Mouse (Mus musculus) ES-Bruce4 (cell line): ENCODE results near the gene Unc5cl. TPM values are rescaled to one million over a fixed set of nuclear protein-coding genes. Genes with fewer than 3 reads are reported as not detected.

Experiments used
- H3K27ac ChIP-seq: 2 replicates; pipeline ENCODE4 v1.5.1; 2012; ENCODE audit warnings: low read length, inconsistent platforms; ENCODE audit not compliant: insufficient read depth
- H3K27me3 ChIP-seq: 2 replicates; pipeline ENCODE4 v1.6.1; 2012; ENCODE audit warnings: mild to moderate bottlenecking, low read length, inconsistent platforms; ENCODE audit not compliant: control insufficient read depth, poor library complexity, insufficient read depth, severe bottlenecking
- H3K36me3 ChIP-seq: 2 replicates; pipeline ENCODE4 v1.6.1; 2012; ENCODE audit warnings: inconsistent platforms, mild to moderate bottlenecking, low read length, moderate library complexity; ENCODE audit not compliant: control insufficient read depth, poor library complexity, insufficient read depth, severe bottlenecking
- H3K4me1 ChIP-seq: one replicate; pipeline ENCODE4 v1.8.1; 2011; ENCODE audit warnings: low read length; ENCODE audit not compliant: control insufficient read depth, insufficient read depth
- H3K4me3 ChIP-seq: 2 replicates; pipeline ENCODE4 v1.5.1; 2011; ENCODE audit warnings: low read depth, mild to moderate bottlenecking, low read length
- H3K9ac ChIP-seq: 2 replicates; pipeline ENCODE4 v1.6.1; 2012; ENCODE audit warnings: low read depth, mild to moderate bottlenecking, inconsistent platforms; ENCODE audit not compliant: poor library complexity, severe bottlenecking
- H3K9me3 ChIP-seq: replicated peaks from 2 replicates; pipeline ENCODE4 v1.6.1; 2012; ENCODE audit warnings: mild to moderate bottlenecking, low read length, inconsistent platforms; ENCODE audit not compliant: control insufficient read depth, poor library complexity, insufficient read depth, severe bottlenecking
- CTCF ChIP-seq: IDR thresholded peaks from one replicate; pipeline ENCODE4 v1.8.1; 2011; ENCODE audit warnings: low read depth, low read length
- EP300 ChIP-seq: IDR thresholded peaks from 2 replicates; pipeline ENCODE4 v1.6.1; 2011; ENCODE audit warnings: low read depth, low read length; ENCODE audit not compliant: insufficient read depth
- POLR2A ChIP-seq: IDR thresholded peaks from one replicate; pipeline ENCODE4 v1.8.1; 2011; ENCODE audit warnings: low read length; ENCODE audit not compliant: insufficient read depth
- polyA plus RNA-seq: library from polyadenylated mRNA; stranded (reverse); fragments of >200 nt; gene quantifications from 2 replicates; pipeline ENCODE4 v1.2.4, GENCODE M21; 2011; ENCODE audit warnings: low read depth; ENCODE audit not compliant: missing spikeins, insufficient read depth, insufficient read length

Unc5cl gene
- polyA plus RNA-seq, 1 experiment = 0.90 TPM

- Histone ChIP-seq H3K4me3 (no peak overlapping the region), H3K36me3 (no peaks in the 10 kb centered on the region), H3K27ac (0 out of 2 replicates have a peak overlapping the region, but pooled peaks have one; percentile 52), H3K27me3 (no peaks in the 10 kb centered on the region), H3K9me3 (no peaks in the 10 kb centered on the region), H3K9ac (no peak overlapping the region), H3K4me1 (peaks cover 20% of the 10 kb centered on the region)
- TF ChIP-seq EP300 = no peak
- TF ChIP-seq POLR2A = no peak
- TF ChIP-seq CTCF = peak; percentile 52
These were observed 20.9 kb upstream of the Unc5cl start for GRCm38 (mm10) chr17:48433689-48434330.

- Histone ChIP-seq H3K27me3 (no peaks in the 10 kb centered on the region), H3K36me3 (no peaks in the 10 kb centered on the region), H3K4me3 (no peak overlapping the region), H3K9ac (no peak overlapping the region), H3K4me1 (peaks cover 20% of the 10 kb centered on the region), H3K27ac (no peak overlapping the region; the same call in 1 of the 2 replicates), H3K9me3 (no peaks in the 10 kb centered on the region)
- TF ChIP-seq CTCF = no peak
- no peak for TF ChIP-seq EP300
- no peak for TF ChIP-seq POLR2A
These were observed 20.2 kb upstream of the Unc5cl start for GRCm38 (mm10) chr17:48434479-48434878.

- no peak for TF ChIP-seq POLR2A
- TF ChIP-seq CTCF = no peak
- no peak for TF ChIP-seq EP300
- H3K27me3 ChIP-seq = no peaks in the 10 kb centered on the region
- H3K36me3 ChIP-seq = no peaks in the 10 kb centered on the region
- H3K9ac ChIP-seq = no peak overlapping the region
- H3K4me1 ChIP-seq = peaks cover 15% of the 10 kb centered on the region
- no peak overlapping the region for H3K4me3 ChIP-seq
- H3K9me3 ChIP-seq = no peaks in the 10 kb centered on the region
- peak overlapping the region; percentile 24; the same call in 1 of the 2 replicates for H3K27ac ChIP-seq
These were observed 18.2 kb upstream of the Unc5cl start for GRCm38 (mm10) chr17:48436487-48436886.

GRCm38 (mm10) chr17:48437421-48437911 is 17.2 kb upstream of the Unc5cl start:
- Histone ChIP-seq H3K4me3 (no peak overlapping the region), H3K9ac (no peak overlapping the region)

DNA sequence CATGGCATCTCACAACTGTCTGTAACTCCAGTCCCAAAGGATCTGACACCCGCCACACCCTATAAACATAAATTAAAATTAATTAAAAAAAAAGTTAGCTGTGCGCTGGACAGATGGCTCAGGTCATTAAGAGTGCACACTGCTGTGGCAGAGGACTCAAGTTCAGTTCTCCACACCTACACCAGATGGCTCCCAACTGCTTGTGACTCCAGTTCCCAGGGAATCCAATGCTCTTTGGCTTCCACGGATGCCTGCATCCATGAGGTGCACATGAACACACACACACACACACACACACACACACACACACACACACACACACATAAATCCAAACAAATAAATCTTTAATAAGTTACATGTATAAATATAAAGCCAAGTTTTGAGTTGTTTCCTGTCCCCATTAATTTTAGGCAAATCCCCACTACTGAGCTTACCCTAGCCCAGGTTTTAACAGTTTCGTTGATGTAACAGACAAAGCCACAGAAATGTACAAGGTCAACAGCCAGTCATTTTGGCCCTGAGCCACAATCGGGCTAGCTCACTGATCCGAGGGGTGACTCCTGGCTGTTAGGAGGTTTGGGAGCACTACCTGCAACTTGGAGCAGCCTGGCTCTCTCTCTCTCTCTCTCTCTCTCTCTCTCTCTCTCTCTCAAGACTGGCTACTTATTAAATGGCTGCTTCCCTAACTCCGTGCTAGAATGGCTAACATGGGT is 11.8 kb upstream of the Unc5cl start:
- Histone ChIP-seq H3K9me3 (no peaks in the 10 kb centered on the region), H3K9ac (no peak overlapping the region), H3K4me1 (peaks cover 4% of the 10 kb centered on the region), H3K27me3 (no peaks in the 10 kb centered on the region), H3K4me3 (no peak overlapping the region), H3K27ac (no peak overlapping the region), H3K36me3 (no peaks in the 10 kb centered on the region)
- no peak for TF ChIP-seq EP300
- no peak for TF ChIP-seq CTCF
- no peak for TF ChIP-seq POLR2A

More at GRCm38 (mm10) chr17:48437421-48437911, 17.2 kb upstream of the Unc5cl start:
- peaks cover 12% of the 10 kb centered on the region for H3K4me1 ChIP-seq
- H3K9me3 ChIP-seq = no peaks in the 10 kb centered on the region
- H3K36me3 ChIP-seq = no peaks in the 10 kb centered on the region
- no peaks in the 10 kb centered on the region for H3K27me3 ChIP-seq
- H3K27ac ChIP-seq = no peak overlapping the region
- TF ChIP-seq POLR2A = no peak
- TF ChIP-seq CTCF = no peak
- no peak for TF ChIP-seq EP300

DNA sequence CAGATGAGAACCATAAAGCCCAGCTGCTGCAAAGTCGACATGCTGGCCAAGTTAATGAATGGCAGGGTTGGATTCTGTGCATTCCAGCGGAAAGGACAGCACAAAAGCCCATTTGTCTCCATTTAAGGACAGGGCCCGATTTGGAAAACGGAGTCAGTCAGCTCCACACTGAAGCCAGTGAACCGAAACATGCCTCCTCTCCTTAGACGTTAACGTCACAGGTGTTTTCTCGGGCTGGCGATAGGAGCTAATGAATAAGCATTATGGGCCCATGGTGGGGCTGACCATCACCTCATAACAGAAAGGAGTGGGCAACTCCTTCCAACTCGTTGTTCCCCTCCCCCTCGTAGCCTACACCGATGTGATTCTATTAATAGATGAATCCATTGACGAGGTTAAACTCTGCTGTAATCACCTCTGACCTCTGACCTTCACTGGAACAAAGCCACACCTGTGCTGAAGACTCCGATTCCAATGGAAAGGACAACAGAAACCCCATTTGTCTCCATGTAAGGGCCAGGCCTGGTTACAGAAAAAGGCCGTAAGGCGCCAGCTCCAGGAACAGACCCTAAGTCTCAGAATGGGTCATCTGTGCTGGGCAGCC is 11.1 kb upstream of the Unc5cl start:
- H3K9ac ChIP-seq = no peak overlapping the region
- peaks cover 7% of the 10 kb centered on the region for H3K4me1 ChIP-seq
- no peak for TF ChIP-seq EP300
- TF ChIP-seq POLR2A = no peak
- TF ChIP-seq CTCF = no peak
- no peak overlapping the region for H3K27ac ChIP-seq
- H3K9me3 ChIP-seq = no peaks in the 10 kb centered on the region
- H3K4me3 ChIP-seq = no peak overlapping the region
- no peaks in the 10 kb centered on the region for H3K36me3 ChIP-seq
- no peaks in the 10 kb centered on the region for H3K27me3 ChIP-seq
